Mouse (Mus musculus): Measurements from ENCODE around the gene Hgfac. TPM values are rescaled to one million over a fixed set of nuclear protein-coding genes. Genes with fewer than 3 reads are reported as not detected.

Hgfac gene
- polyA plus RNA-seq, 1 experiment from 2014 or later: 0.48 TPM

DNA sequence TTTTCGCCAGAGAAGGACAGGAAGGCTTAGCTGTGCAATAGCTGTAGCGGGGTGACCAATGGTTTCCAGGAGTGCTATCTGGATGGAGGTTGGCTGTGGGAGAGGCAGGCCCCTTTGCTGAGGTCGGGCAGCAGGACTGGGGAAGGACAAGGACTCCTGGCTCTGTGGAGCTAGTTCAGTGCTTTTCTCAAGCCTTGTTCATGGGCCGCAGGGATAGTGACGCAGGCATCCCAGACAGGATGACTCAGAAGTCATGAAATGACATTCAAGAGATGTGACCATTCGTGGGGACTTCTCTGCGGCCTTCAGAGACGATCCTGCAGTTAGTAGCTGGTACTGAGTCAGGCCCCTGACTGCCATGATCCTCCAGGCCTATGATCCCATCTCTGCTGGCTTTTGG lies 29.0 kb downstream of the Hgfac start:
- Histone ChIP-seq H3K4me2 (no peak overlapping the region), H3K4me1 (replicated peaks) (peaks cover 8% of the 10 kb centered on the region; the same call in 1 of the 2 replicates), H3K4me3 (no peak overlapping the region), H3K9ac (no peak overlapping the region), H3K9me3 (replicated peaks) (no peaks in the 10 kb centered on the region), H3K27ac (no peak overlapping the region), H3K36me3 (0 out of 2 replicates have a peak, but pooled peaks cover 5% of the 10 kb centered on the region), H3K27me3 (no peaks in the 10 kb centered on the region)
- WGBS: 76% methylated on average over 8 of the region's 8 CpGs
- ATAC-seq (replicated peaks; ENCODE audit: insufficient number of reproducible peaks, insufficient read depth, low FRiP score, low read depth): no peak

DNA sequence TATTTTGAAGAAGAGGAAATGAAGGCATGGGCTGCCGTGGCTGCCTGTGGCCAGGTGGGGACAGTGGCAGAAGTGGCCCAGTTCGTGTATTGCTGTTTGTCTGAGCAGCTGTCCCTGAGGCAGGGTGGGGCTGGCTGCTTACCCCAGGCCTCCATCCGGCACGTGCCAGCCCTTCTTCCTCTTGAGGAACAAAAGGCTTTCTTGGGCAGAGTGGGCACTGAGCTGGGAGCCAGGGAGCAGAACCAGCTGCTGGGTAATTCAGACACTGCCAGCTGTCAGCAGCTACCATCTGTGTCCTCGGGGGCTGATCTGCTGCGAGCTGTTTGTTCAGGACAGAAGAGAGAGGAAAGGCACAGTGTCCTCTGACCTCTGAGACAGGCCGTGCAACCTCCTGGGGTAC lies 29.6 kb downstream of the Hgfac start:
- H3K27me3 ChIP-seq: no peaks in the 10 kb centered on the region
- no peak overlapping the region for H3K4me3 ChIP-seq
- no peak overlapping the region for H3K27ac ChIP-seq
- no peaks in the 10 kb centered on the region for H3K9me3 ChIP-seq (replicated peaks)
- no peak for ATAC-seq (replicated peaks; ENCODE audit: insufficient number of reproducible peaks, insufficient read depth, low FRiP score, low read depth)
- WGBS: 64% methylated on average over 7 of the region's 7 CpGs
- H3K9ac ChIP-seq: no peak overlapping the region
- H3K36me3 ChIP-seq: peaks cover 10% of the 10 kb centered on the region; the same call in 1 of the 2 replicates
- H3K4me2 ChIP-seq: no peak overlapping the region
- H3K4me1 ChIP-seq (replicated peaks): peaks cover 8% of the 10 kb centered on the region; the same call in 1 of the 2 replicates

DNA sequence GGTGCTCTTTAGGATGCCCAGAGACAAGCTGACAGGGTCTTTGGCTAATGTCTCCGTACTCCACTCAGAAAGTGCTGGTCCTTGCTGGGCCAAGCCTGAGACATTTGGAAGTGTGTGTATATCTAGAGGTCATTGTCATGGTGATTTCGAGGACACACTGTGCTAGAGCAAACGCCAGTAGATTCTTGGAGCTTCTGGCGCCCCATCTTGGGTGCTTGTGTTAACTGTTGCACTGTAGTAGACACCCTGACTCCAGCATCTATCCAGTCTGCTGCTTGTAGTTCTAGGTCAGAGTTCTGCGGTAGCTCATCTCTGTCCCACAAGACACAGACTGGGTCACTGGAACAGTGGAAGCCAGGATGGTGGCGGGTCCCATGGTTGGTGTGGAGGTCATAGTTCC lies 30.5 kb downstream of the Hgfac start:
- no peaks in the 10 kb centered on the region for H3K27me3 ChIP-seq
- ATAC-seq (replicated peaks; ENCODE audit: insufficient number of reproducible peaks, insufficient read depth, low FRiP score, low read depth): no peak
- 89% methylated on average over 6 of the region's 6 CpGs for WGBS
- H3K36me3 ChIP-seq: peaks cover 16% of the 10 kb centered on the region
- no peak overlapping the region for H3K4me2 ChIP-seq
- no peaks in the 10 kb centered on the region for H3K9me3 ChIP-seq (replicated peaks)
- no peak overlapping the region for H3K27ac ChIP-seq
- H3K4me1 ChIP-seq (replicated peaks): peaks cover 8% of the 10 kb centered on the region; the same call in 1 of the 2 replicates
- no peak overlapping the region for H3K4me3 ChIP-seq
- no peak overlapping the region for H3K9ac ChIP-seq

DNA sequence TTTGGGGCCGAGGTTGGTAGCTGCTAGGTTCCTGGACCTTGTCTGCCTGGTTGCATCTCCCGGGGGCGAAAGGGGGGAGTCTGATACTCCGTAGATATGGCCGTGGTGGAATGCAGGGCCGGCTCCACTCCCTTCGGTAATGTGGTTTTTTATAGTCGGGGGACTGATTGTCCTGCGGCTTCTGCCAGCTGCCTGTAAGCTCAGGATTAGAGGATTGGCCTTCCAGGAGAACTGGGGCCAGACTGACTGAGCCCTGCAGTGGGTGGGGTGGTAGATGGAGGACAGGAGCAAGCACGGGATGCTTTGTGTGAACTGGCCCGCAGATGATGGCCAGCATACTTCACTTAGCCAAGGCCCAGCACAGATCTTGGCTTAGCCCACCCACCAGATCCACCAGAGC lies 31.9 kb downstream of the Hgfac start:
- no peak overlapping the region for H3K4me3 ChIP-seq
- no peak for ATAC-seq (replicated peaks; ENCODE audit: insufficient number of reproducible peaks, insufficient read depth, low FRiP score, low read depth)
- no peaks in the 10 kb centered on the region for H3K9me3 ChIP-seq (replicated peaks)
- no peak overlapping the region for H3K4me2 ChIP-seq
- 67% methylated on average over 11 of the region's 11 CpGs for WGBS
- H3K9ac ChIP-seq: no peak overlapping the region
- no peaks in the 10 kb centered on the region for H3K27me3 ChIP-seq
- peaks cover 27% of the 10 kb centered on the region for H3K36me3 ChIP-seq
- peaks cover 8% of the 10 kb centered on the region; the same call in 1 of the 2 replicates for H3K4me1 ChIP-seq (replicated peaks)
- H3K27ac ChIP-seq: no peak overlapping the region

DNA sequence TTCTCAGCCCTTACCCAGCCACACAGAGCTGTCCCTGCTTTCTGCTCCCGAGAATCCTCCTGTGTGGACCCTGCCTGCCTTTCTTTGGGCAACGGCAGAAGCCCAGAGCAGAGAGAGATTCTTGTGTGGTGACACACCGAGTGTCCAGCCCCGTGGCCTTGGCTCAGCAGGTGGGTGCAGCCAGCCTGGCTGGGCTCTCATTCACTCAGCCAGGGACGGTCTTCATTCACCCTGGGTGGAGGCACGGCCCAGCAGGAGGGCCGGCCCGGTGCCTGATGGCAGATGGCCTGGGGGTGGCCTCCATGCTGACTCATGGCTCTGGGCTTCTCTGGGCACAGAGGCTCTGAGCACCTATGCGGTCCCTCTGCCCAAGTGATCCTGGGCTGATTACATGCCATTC lies 32.7 kb downstream of the Hgfac start:
- H3K9ac ChIP-seq: no peak overlapping the region
- 59% methylated on average over 9 of the region's 9 CpGs for WGBS

DNA sequence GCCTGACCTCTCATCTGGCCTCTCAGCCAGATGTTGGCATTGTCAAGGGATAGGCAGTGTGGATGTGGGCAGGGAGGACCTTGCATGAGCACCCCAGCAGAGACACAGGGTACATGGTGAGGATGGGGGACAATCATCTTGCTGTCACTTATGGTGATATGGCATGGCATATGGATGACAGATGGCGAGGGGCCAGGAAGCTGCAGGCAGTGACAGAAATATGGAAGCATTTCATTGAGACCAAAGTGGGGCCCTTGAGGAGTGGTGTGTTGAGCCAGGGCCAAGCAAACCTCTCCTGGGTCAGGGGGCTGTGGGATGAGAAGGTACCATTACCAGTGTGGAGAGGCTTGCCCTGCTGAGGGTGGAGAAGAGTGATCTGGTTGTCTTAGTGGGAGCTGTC lies 35.1 kb downstream of the Hgfac start:
- no peak for ATAC-seq (replicated peaks; ENCODE audit: insufficient number of reproducible peaks, insufficient read depth, low FRiP score, low read depth)
- Histone ChIP-seq H3K27me3 (peaks cover 17% of the 10 kb centered on the region), H3K4me2 (no peak overlapping the region), H3K27ac (no peak overlapping the region), H3K36me3 (peaks cover 29% of the 10 kb centered on the region), H3K9ac (no peak overlapping the region), H3K4me1 (replicated peaks) (peaks cover 10% of the 10 kb centered on the region; the same call in 1 of the 2 replicates), H3K9me3 (replicated peaks) (no peaks in the 10 kb centered on the region), H3K4me3 (no peak overlapping the region)
- 79% methylated on average over 1 of the region's 1 CpGs for WGBS

More for the DNA sequence above, 32.7 kb downstream of the Hgfac start:
- Histone ChIP-seq H3K27me3 (peaks cover 6% of the 10 kb centered on the region), H3K4me2 (no peak overlapping the region), H3K9me3 (replicated peaks) (no peaks in the 10 kb centered on the region), H3K4me3 (no peak overlapping the region), H3K27ac (no peak overlapping the region), H3K4me1 (replicated peaks) (peaks cover 8% of the 10 kb centered on the region; the same call in 1 of the 2 replicates), H3K36me3 (peaks cover 29% of the 10 kb centered on the region)
- no peak for ATAC-seq (replicated peaks; ENCODE audit: insufficient number of reproducible peaks, insufficient read depth, low FRiP score, low read depth)

DNA sequence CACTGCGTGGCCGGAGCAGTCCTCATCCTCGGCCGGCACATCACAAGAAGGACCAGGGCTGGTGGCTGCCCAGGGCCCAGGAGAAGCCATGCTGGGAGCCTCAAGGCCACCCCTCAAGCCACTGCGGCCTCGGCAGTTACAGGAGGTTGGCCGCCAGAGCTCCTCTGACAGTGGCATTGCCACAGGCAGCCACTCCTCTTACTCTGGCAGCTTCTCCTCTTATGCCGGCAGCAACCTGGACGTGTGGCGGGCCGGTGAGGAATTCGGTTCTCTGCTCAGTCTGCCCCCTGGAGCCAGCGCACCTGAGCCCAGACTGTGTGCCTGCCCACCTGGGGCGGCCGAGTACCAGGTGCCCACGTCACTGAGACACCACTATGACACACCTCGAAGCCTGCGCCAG lies 37.8 kb downstream of the Hgfac start:
- no peak overlapping the region for H3K4me2 ChIP-seq
- WGBS: 46% methylated on average over 18 of the region's 18 CpGs
- peaks cover 29% of the 10 kb centered on the region for H3K36me3 ChIP-seq
- H3K27me3 ChIP-seq: peaks cover 17% of the 10 kb centered on the region
- H3K4me1 ChIP-seq (replicated peaks): peaks cover 3% of the 10 kb centered on the region; the same call in 1 of the 2 replicates
- H3K9ac ChIP-seq: no peak overlapping the region
- H3K4me3 ChIP-seq: no peak overlapping the region
- ATAC-seq (replicated peaks; ENCODE audit: insufficient number of reproducible peaks, insufficient read depth, low FRiP score, low read depth): no peak
- no peaks in the 10 kb centered on the region for H3K9me3 ChIP-seq (replicated peaks)
- no peak overlapping the region for H3K27ac ChIP-seq

DNA sequence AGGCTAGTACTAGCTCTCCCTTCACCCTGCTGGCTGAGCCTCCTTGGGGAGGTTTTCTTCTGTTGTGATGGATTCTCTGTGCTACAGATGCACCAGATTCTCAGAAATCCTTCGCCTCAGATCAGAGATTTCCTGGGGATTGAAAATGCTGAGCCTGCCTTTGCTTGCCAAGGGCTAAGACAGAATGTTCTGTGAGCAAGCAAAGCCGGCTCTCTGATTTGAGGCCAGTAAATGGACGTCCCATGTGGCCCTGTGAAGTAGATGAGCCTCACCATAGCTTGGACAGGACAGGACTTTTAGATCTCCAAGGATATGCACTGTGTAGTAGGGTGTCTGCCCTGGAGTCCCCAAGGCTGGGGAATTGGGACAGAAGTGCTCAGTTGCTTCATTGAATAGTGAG lies 43.6 kb downstream of the Hgfac start:
- Histone ChIP-seq H3K4me2 (no peak overlapping the region), H3K27me3 (0 out of 2 replicates have a peak, but pooled peaks cover 4% of the 10 kb centered on the region), H3K4me3 (no peak overlapping the region), H3K4me1 (replicated peaks) (peaks cover 3% of the 10 kb centered on the region; the same call in 1 of the 2 replicates), H3K36me3 (no peaks in the 10 kb centered on the region), H3K9ac (no peak overlapping the region), H3K27ac (no peak overlapping the region), H3K9me3 (replicated peaks) (no peaks in the 10 kb centered on the region)
- 70% methylated on average over 3 of the region's 3 CpGs for WGBS
- ATAC-seq (replicated peaks; ENCODE audit: insufficient number of reproducible peaks, insufficient read depth, low FRiP score, low read depth): no peak

DNA sequence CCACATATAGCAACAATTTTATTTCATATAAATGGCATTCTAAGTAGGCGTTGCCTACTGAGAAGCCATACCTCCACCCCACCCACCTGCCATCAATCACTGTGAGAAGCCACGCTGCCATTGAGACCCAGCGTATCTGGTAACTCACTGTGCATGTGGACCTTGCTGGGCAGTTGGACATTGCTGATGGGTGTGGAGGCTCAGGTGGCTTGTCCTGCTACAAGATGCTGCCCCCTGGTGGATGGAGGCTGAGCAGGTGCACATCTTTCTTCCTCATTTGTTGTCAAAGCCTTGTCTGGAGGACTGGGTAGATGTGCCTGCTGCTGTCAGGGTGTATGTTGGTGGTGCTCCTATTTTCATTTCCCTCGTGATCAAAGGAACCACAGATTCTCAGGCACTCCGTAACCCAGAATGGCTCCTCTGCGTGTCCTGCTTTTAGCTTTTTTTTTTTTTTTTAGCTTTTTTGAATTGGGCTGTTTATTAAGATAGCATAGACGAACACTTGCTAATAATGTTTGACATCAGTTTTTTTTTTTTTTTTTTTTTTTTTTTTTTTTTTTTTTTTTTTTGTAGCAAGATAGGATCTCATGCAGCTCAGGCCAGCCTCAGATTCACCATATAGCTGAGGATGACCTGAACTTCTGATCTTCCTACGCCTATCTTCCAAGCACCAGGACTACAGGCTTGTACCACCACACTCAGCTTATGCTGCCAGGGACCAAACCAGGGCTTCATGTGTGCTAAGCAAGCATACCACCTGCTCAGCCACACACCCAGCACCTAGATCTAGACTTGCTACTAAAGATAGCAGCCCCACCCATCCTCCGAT lies 47.7 kb downstream of the Hgfac start:
- Histone ChIP-seq H3K27ac (no peak overlapping the region), H3K4me2 (no peak overlapping the region), H3K36me3 (peaks cover 23% of the 10 kb centered on the region), H3K4me3 (no peak overlapping the region), H3K27me3 (0 out of 2 replicates have a peak, but pooled peaks cover 3% of the 10 kb centered on the region), H3K4me1 (replicated peaks) (no peaks in the 10 kb centered on the region), H3K9ac (no peak overlapping the region), H3K9me3 (replicated peaks) (no peaks in the 10 kb centered on the region)
- no peak for ATAC-seq (replicated peaks; ENCODE audit: insufficient number of reproducible peaks, insufficient read depth, low FRiP score, low read depth)
- 63% methylated on average over 9 of the region's 9 CpGs for WGBS

DNA sequence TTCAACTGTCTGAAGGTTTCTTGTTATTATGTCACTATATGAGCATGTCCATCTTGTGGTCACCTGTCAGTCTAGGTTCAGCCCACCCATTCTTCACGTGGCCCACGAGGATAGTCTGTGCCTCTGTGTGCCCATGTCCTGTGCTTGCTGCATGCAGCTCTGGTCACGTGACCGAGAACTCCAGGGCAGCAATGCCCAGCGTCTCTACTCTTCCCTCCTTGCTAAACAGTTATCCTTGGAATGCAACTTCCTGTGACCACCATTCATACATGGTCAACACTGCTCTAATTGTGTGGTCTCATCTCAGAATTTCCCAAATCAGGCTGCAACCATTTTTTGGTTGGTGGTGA lies 48.3 kb downstream of the Hgfac start:
- Histone ChIP-seq H3K27ac (no peak overlapping the region), H3K4me2 (no peak overlapping the region), H3K4me1 (replicated peaks) (no peaks in the 10 kb centered on the region), H3K9ac (no peak overlapping the region), H3K9me3 (replicated peaks) (no peaks in the 10 kb centered on the region), H3K27me3 (0 out of 2 replicates have a peak, but pooled peaks cover 2% of the 10 kb centered on the region), H3K36me3 (peaks cover 26% of the 10 kb centered on the region), H3K4me3 (no peak overlapping the region)
- 73% methylated on average over 5 of the region's 5 CpGs for WGBS
- ATAC-seq (replicated peaks; ENCODE audit: insufficient number of reproducible peaks, insufficient read depth, low FRiP score, low read depth): no peak

DNA sequence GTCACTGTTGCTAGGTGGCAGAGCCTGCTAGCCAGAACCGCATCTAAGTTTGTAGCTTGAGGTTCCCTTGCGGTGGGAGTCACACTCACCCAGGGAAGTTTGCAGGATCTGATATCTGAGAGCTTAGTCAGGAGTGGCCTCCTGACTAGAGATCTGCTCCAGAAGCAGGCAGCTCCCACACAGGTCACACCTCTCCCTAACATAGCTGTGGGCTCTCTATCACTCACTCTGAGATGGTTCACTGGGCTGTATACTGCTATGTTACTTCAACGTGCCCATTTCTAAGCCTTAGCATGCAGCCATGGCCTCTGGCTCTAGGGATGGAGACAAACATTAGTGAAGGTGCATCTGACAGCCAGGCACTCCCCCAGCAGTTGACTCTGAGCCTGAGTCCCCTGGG lies 50.3 kb downstream of the Hgfac start:
- no peak for ATAC-seq (replicated peaks; ENCODE audit: insufficient number of reproducible peaks, insufficient read depth, low FRiP score, low read depth)
- H3K4me2 ChIP-seq: no peak overlapping the region
- H3K27me3 ChIP-seq: no peaks in the 10 kb centered on the region
- H3K27ac ChIP-seq: no peak overlapping the region
- peaks cover 47% of the 10 kb centered on the region for H3K36me3 ChIP-seq
- no peaks in the 10 kb centered on the region for H3K4me1 ChIP-seq (replicated peaks)
- H3K9ac ChIP-seq: no peak overlapping the region
- no peak overlapping the region for H3K4me3 ChIP-seq
- 73% methylated on average over 3 of the region's 3 CpGs for WGBS
- H3K9me3 ChIP-seq (replicated peaks): no peaks in the 10 kb centered on the region

All from heart, embryonic 15.5 days (tissue).